Mouse (Mus musculus): ENCODE results near the gene Mcf2l. TPM values are rescaled to one million over a fixed set of nuclear protein-coding genes. Genes with fewer than 3 reads are reported as not detected.

Mcf2l gene
- polyA plus RNA-seq, 1 experiment, result 245 TPM

GRCm38 (mm10) chr8:12948574-12948961 is 75.0 kb downstream of the Mcf2l start:
- no peak for TF ChIP-seq POLR2A (IDR thresholded peaks at IDR 0.05; ENCODE audit: insufficient read depth, low read depth, low read length)
- no peak for TF ChIP-seq CTCF (IDR thresholded peaks at IDR 0.05; ENCODE audit: insufficient read depth, low read depth, low read length)
- peak overlapping the region; percentile 65 for H3K27ac ChIP-seq (ENCODE audit: insufficient read depth, low read depth, low read length)
- 18% methylated on average over 3 of the region's 3 CpGs for WGBS
- peak overlapping the region; percentile 50 for H3K4me3 ChIP-seq (ENCODE audit: insufficient read depth, low read depth, low read length)
- peaks cover 48% of the 10 kb centered on the region for H3K4me1 ChIP-seq (ENCODE audit: control insufficient read depth, insufficient read depth, low read length)

- H3K27ac ChIP-seq (ENCODE audit: insufficient read depth, low read depth, low read length), result no peak overlapping the region
- TF ChIP-seq CTCF (IDR thresholded peaks at IDR 0.05; ENCODE audit: insufficient read depth, low read depth, low read length) (no peak), POLR2A (IDR thresholded peaks at IDR 0.05; ENCODE audit: insufficient read depth, low read depth, low read length) (no peak)
- 82% methylated on average over 7 of the region's 7 CpGs for WGBS
- H3K4me1 ChIP-seq (ENCODE audit: control insufficient read depth, insufficient read depth, low read length), result peaks cover 46% of the 10 kb centered on the region
- no peak overlapping the region for H3K4me3 ChIP-seq (ENCODE audit: insufficient read depth, low read depth, low read length)
Observed at GRCm38 (mm10) chr8:12951051-12951630, 77.5 kb downstream of the Mcf2l start.

GRCm38 (mm10) chr8:12952699-12953098 is 79.1 kb downstream of the Mcf2l start:
- Histone ChIP-seq H3K27ac (ENCODE audit: insufficient read depth, low read depth, low read length) (no peak overlapping the region), H3K4me3 (ENCODE audit: insufficient read depth, low read depth, low read length) (no peak overlapping the region), H3K4me1 (ENCODE audit: control insufficient read depth, insufficient read depth, low read length) (peaks cover 48% of the 10 kb centered on the region)
- WGBS, result 74% methylated on average over 6 of the region's 6 CpGs
- TF ChIP-seq POLR2A (IDR thresholded peaks at IDR 0.05; ENCODE audit: insufficient read depth, low read depth, low read length) (no peak), CTCF (IDR thresholded peaks at IDR 0.05; ENCODE audit: insufficient read depth, low read depth, low read length) (no peak)

- 88% methylated on average over 8 of the region's 8 CpGs for WGBS
- Histone ChIP-seq H3K4me1 (ENCODE audit: control insufficient read depth, insufficient read depth, low read length) (peaks cover 40% of the 10 kb centered on the region), H3K4me3 (ENCODE audit: insufficient read depth, low read depth, low read length) (no peak overlapping the region), H3K27ac (ENCODE audit: insufficient read depth, low read depth, low read length) (no peak overlapping the region)
- no peak for TF ChIP-seq CTCF (IDR thresholded peaks at IDR 0.05; ENCODE audit: insufficient read depth, low read depth, low read length)
- TF ChIP-seq POLR2A (IDR thresholded peaks at IDR 0.05; ENCODE audit: insufficient read depth, low read depth, low read length), result no peak
Observed at GRCm38 (mm10) chr8:12955362-12955879, 81.8 kb downstream of the Mcf2l start.

- 84% methylated on average over 4 of the region's 4 CpGs for WGBS
- no peak for TF ChIP-seq CTCF (IDR thresholded peaks at IDR 0.05; ENCODE audit: insufficient read depth, low read depth, low read length)
- TF ChIP-seq POLR2A (IDR thresholded peaks at IDR 0.05; ENCODE audit: insufficient read depth, low read depth, low read length), result no peak
- no peak overlapping the region for H3K4me3 ChIP-seq (ENCODE audit: insufficient read depth, low read depth, low read length)
- peaks cover 37% of the 10 kb centered on the region for H3K4me1 ChIP-seq (ENCODE audit: control insufficient read depth, insufficient read depth, low read length)
- H3K27ac ChIP-seq (ENCODE audit: insufficient read depth, low read depth, low read length), result no peak overlapping the region
Observed at GRCm38 (mm10) chr8:12955880-12956279, 82.3 kb downstream of the Mcf2l start.

GRCm38 (mm10) chr8:12956941-12957340 is 83.3 kb downstream of the Mcf2l start:
- H3K4me1 ChIP-seq (ENCODE audit: control insufficient read depth, insufficient read depth, low read length), result peaks cover 39% of the 10 kb centered on the region
- H3K4me3 ChIP-seq (ENCODE audit: insufficient read depth, low read depth, low read length), result no peak overlapping the region
- TF ChIP-seq CTCF (IDR thresholded peaks at IDR 0.05; ENCODE audit: insufficient read depth, low read depth, low read length) (no peak), POLR2A (IDR thresholded peaks at IDR 0.05; ENCODE audit: insufficient read depth, low read depth, low read length) (no peak)
- H3K27ac ChIP-seq (ENCODE audit: insufficient read depth, low read depth, low read length), result no peak overlapping the region
- 68% methylated on average over 5 of the region's 5 CpGs for WGBS

- TF ChIP-seq POLR2A (IDR thresholded peaks at IDR 0.05; ENCODE audit: insufficient read depth, low read depth, low read length) (no peak), CTCF (IDR thresholded peaks at IDR 0.05; ENCODE audit: insufficient read depth, low read depth, low read length) (no peak)
- H3K4me3 ChIP-seq (ENCODE audit: insufficient read depth, low read depth, low read length), result no peak overlapping the region
- WGBS, result 25% methylated on average over 6 of the region's 6 CpGs
- peaks cover 40% of the 10 kb centered on the region for H3K4me1 ChIP-seq (ENCODE audit: control insufficient read depth, insufficient read depth, low read length)
- H3K27ac ChIP-seq (ENCODE audit: insufficient read depth, low read depth, low read length), result no peak overlapping the region
Observed at GRCm38 (mm10) chr8:12957419-12957818, 83.8 kb downstream of the Mcf2l start.

GRCm38 (mm10) chr8:12960609-12961008 is 87.0 kb downstream of the Mcf2l start:
- H3K27ac ChIP-seq (ENCODE audit: insufficient read depth, low read depth, low read length), result no peak overlapping the region
- no peak overlapping the region for H3K4me3 ChIP-seq (ENCODE audit: insufficient read depth, low read depth, low read length)
- no peak for TF ChIP-seq CTCF (IDR thresholded peaks at IDR 0.05; ENCODE audit: insufficient read depth, low read depth, low read length)
- no peak for TF ChIP-seq POLR2A (IDR thresholded peaks at IDR 0.05; ENCODE audit: insufficient read depth, low read depth, low read length)
- 65% methylated on average over 2 of the region's 2 CpGs for WGBS
- H3K4me1 ChIP-seq (ENCODE audit: control insufficient read depth, insufficient read depth, low read length), result peaks cover 42% of the 10 kb centered on the region

GRCm38 (mm10) chr8:12961211-12961610 is 87.6 kb downstream of the Mcf2l start:
- Histone ChIP-seq H3K4me1 (ENCODE audit: control insufficient read depth, insufficient read depth, low read length) (peaks cover 42% of the 10 kb centered on the region), H3K27ac (ENCODE audit: insufficient read depth, low read depth, low read length) (no peak overlapping the region), H3K4me3 (ENCODE audit: insufficient read depth, low read depth, low read length) (no peak overlapping the region)
- WGBS, result 66% methylated on average over 2 of the region's 2 CpGs
- no peak for TF ChIP-seq POLR2A (IDR thresholded peaks at IDR 0.05; ENCODE audit: insufficient read depth, low read depth, low read length)
- no peak for TF ChIP-seq CTCF (IDR thresholded peaks at IDR 0.05; ENCODE audit: insufficient read depth, low read depth, low read length)
